Mouse (Mus musculus) spleen, postnatal 36 days (tissue): ENCODE measurements around the gene Pdzd9.
A peak's percentile ranks its signal among the peaks of the same experiment; 100 is the strongest.
"Not testable (repeated sequence)": the region's sequence is repeated elsewhere in the genome, so short reads cannot be mapped to it uniquely, and the experiment has no call there.

Source experiments
- DNase-seq, 2 experiments: peaks; one replicate each; pipeline ENCODE4 v3.0.0; 2022; ENCODE audit warnings: low spot score in 2 of 2, mixed read lengths in 1 of 2

Gene Pdzd9

DNA sequence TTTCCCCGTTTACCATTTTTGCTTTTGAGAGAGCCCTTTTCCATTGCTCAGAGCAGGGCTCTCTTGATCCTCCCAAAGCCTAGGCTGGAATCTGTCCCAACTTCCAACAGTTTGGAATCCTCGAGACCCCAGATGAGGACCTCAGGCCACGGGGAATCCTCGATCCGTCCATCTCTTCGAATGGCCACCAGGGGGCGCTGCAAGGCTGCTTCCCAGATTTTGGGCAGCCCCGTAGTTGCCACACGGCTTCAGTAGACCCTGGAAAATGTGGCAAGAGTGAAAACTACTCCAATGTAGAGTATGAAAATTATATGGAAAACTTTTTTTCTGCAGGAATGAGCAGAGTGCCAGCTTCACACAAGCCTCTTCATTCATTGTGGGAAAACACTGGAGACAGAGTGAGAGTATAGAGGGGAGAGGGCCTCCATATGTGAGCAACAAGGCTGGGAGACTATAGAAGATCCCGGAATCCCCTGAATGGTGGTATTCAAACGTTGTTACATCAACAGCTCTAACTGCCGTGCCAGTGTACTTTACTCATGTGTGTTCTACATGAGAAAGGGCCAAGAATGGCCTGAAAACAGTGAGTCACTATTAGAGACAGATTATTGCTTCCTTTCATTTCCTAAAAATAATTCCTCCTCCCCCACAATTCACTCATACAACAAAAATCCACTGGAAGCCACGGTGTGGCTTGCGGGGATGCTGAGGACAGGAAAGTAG, at the start of gene Pdzd9:
Gene Pdzd9, minus strand, starts transcription at position 191 of the 723 bp plus-strand sequence.
- peak; percentile 27 to 47 for DNase-seq

DNA sequence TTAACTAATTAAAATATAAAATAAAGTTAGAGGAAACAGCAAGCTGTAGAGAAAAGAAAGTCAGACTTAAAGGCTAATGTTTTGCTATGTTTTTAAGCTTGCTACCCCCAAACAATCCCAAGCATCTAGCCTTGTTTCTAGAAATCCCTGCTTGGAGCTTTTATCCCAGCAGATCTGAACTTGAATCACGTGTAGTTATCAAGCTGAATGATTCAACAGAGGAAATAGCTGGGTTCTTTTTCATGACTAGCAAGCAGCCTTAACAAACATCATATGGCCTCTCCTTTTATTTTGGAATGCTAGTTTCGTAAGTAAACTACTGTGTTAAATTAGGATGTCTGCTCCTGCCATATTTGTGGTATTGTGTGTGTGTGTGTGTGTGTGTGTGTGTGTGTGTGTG, 47.1 kb upstream of the Pdzd9 start:
- no peak for DNase-seq

DNA sequence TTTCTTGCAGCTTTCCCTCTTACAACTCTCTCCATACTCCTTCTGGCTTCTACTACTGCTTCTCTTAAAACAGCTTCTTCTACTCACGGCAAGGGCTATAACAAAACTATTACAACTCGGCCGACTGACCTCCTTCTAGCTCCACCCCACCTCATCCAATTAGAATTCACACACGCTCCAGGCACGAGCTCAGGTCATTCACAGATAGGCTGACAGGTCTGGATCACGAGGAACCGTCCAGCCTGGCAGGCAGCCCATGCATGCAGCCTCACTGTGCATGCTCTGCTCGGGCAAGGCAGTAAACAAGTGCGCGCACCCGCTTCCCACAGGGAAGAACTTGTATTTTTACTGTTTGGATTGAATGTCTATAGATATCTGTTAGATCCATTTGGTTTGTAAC, 43.8 kb upstream of the Pdzd9 start:
- not testable (repeated sequence) for DNase-seq

DNA sequence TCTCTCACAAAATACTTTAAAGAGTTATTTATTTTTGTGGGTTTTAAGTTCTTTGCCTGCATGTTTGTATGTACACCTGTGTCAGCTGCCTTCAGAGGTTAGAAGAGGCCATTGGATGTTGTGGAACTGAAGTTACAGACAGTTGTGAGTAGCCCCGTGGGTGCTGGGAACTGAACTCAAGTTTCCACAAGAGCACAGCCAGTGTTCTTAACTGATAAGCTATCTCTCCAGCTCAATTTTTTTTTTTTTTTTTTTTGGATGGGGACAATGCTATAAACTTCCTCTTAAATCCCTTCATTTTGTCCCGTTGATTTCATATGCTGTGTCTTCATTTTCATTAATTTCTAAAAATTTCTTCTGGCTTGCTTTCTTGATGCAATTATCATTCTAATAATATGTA, 43.1 kb upstream of the Pdzd9 start:
- no peak for DNase-seq

GRCm38 (mm10) chr7:120712071-120712470, 41.9 kb upstream of the Pdzd9 start:
- DNase-seq, result no peak

DNA sequence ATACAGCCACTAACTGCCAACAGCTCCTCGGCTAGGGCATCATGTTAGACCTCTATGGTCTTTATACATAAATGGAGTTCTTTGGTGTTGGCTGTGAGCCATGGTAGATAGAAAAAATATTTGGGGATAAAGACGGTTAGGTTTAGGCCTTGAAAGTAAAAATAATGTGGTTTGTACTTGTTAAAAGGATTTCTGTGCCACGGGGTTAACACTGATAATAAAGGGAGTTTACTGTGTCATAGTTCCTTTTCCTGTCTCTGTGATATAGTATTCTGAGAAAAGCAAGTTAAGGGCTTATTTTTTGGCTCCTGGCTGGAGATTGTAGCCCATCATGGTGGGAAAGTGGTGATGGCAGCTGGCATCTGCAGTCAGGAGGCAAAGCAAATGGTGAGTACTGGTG, 33.7 kb upstream of the Pdzd9 start:
- no peak for DNase-seq

- no peak for DNase-seq
Measured at GRCm38 (mm10) chr7:120699586-120699985, 29.4 kb upstream of the Pdzd9 start.

DNA sequence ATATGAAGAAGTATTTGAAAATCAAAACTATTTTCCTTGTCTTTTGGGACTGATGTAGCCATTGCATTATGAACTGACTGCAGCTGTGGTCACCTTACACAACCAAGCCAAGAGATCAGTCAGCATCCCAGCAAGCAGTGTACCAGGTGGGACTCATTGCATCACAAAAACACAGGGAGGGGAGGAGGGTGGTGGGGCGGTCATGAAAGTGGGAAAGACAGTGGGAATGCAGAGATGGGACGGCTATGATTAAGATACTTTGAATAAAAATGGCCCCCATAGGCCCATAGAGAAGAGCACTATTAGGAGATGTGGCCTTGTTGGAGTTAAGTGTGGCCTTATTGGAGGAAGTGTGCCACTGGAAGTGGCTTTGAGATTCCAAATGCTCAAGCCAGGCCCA, 26.2 kb upstream of the Pdzd9 start:
- DNase-seq, result no peak

DNA sequence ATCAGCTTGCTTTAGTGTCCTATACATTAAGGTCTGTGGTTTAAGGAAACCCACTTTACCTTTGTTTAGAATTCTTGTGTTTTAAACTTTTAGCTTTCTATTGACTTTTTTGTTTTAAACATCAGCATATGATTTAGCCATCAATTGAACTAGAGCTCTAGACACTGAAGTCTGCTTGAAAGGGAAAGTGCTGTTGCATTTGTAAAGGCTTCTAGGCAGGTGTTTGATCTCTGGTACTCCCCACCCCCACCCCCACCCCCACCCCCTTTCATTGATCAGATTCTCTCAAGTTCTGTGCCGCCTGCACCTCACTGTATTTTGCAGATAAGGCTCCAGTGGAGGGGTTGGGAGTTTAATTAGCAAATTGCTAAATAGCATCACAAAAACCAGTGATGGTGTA, 25.5 kb upstream of the Pdzd9 start:
- DNase-seq, result no peak

DNA sequence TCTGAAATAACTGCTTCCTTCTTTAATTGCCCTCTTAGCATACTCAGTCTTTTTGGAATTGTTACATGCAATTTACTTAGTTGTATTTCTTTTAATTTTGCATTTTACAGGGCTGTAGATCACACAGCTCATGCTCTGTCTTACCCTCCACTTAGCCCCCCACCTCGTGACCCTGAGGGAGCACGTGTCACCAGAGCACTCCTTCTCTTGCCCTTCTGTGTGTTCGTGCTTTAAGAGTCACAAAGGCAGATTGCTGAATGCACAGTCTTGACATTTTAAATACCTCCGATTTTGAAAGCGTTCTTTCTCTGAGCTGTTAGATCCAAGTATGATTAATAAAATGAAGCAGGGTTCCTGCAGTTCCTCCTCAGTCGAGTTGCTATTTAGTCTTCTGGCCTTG, 25.1 kb upstream of the Pdzd9 start:
- DNase-seq, result no peak

DNA sequence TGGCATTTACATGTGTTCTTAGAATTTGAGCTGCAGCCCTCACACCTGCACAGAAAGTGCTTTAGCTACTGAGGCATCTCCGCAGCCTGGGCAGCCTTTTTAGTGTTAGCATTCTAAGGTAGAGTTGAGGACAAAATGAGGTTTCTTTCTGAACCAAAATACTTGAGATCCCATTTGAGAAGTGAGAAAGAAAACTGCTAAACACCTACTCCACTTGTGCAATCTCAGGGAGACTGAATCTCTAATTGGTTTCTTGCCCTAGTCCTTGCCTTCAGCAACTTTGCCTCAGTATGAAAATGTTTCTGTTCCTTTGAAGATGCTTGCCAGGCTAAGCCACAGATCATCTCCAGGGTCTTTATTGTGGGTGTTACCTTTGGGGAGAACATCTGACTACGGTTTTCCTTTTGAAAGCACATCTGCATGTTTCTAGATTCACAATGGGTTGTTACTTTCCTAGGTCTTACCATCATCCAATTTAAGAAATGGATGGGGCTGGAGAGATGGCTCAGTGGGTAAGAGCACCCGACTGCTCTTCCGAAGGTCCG, 23.8 kb upstream of the Pdzd9 start:
- DNase-seq, result no peak

DNA sequence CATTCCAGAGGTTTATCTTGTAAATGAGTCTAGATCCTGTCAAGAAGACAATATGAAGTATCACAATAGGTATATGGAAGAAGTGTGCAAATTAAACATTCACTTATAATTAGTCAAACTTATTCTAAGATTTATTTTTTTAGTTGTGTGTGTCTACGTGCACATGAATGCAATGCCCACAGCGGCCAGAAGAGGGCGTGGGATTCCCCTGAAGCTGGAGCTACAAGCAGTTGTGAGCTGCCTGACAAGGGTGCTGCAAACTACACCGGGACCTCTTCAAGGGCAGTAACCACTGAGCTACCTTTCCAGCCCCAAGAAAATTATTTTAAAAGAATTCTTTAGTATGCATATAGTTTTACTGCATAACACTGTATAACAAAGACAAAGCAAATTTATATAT, 20.5 kb upstream of the Pdzd9 start:
- no peak for DNase-seq

GRCm38 (mm10) chr7:120685227-120685626, 15.1 kb upstream of the Pdzd9 start:
- DNase-seq, result no peak

- DNase-seq, result no peak
Measured at GRCm38 (mm10) chr7:120684731-120685161, 14.6 kb upstream of the Pdzd9 start.

GRCm38 (mm10) chr7:120682002-120682401, 11.9 kb upstream of the Pdzd9 start:
- DNase-seq, result no peak

GRCm38 (mm10) chr7:120679023-120679422, 8.9 kb upstream of the Pdzd9 start:
- no peak for DNase-seq

- peak; percentile 16 to 23 for DNase-seq
Measured at GRCm38 (mm10) chr7:120677764-120678531, 7.8 kb upstream of the Pdzd9 start.

DNA sequence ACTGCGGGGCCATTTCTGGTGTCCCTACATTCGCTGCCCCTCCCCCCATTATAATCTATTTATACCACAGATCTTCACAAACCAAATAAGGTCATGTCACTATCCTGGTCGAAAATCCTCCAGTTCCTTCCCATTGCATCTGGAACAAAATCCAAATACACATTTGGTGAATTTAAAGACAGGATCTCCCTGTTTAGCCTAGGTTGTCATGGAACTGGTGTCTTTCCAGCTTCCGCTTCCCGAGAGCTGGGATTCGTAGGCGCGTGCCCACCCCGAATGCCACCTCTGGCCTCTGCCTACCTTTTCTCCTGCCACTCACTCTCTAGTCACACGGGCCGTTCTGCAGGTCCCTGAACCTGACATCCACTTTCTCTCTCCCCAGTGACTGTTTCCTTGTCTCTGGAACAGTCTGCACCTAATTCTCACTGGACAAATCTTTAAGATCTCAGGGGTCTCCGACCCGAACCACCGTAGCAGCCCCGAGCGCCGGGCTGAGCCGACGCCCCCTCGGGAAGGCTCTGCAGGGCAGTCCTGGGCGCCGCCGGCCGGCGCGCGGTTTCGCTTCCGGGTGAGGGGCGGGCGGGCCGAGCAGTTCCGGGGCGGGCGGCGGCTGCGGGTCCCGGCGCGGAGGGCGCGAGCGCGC, 7.0 kb upstream of the Pdzd9 start, which contains the start of gene Mosmo:
Gene Mosmo, plus strand, starts transcription at position 618 of the 643 bp plus-strand sequence.
- peak; percentile 57 to 59 for DNase-seq

DNA sequence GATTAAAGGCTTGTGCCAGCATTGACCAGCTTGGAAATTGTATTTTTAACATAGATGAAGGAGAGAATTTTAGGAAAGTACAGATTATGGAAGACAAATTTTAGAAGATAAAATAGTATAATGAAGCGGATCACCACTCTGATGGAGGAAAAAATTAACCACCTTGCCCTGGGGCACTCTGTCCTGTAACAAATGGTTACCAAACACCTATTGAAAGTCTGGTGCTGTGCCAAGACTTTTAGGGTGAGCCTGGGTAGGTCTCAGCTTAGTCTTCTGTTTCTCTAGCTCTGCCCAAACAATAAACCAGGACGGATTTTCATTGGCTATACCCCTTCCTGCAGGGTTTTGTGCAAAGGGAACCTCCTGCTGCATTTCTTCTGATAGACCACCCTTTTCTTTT, 1.1 kb upstream of the Pdzd9 start:
- no peak for DNase-seq

DNA sequence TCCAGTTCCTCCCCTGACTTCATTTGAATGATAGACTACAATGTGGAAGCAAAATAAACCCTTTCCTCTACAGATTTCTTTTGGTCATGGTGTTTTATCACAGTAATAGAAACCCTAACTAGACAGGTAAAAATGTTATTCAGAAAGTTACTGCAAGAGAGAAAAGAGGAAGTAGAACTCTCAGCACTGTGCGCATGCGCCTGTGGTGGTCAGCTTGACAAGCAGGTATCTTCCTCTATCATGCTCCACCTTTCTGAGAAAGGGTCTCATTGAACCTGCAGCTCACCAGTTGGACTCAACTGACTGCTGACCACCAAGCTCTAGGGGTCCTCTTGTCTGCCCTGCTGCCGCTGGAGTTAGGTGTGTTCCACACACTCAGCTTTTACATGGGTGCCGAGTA, 8.1 kb downstream of the Pdzd9 start:
- DNase-seq, result peak; percentile 56 to 59

DNA sequence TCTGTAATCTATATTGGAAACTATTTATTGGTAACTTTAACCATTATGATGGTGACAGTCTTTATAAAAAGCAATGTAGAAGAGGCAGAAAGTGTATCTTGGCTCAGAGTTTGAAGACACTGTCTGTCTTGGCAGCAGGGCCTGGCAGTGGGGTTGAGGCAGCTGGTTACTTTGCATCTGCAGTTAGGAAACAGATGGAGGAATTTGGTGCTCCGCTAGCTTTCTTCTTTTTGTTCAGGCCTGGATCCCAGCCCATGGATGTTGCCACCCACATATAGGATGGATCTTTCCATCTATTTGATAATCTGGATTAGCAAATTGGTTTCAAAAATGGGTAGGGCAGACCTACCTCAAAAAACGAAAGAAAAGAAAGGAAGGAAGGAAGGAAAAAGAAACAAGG, 22.3 kb downstream of the Pdzd9 start:
- no peak for DNase-seq

- no peak for DNase-seq
Measured at GRCm38 (mm10) chr7:120643217-120643616, 26.9 kb downstream of the Pdzd9 start.
